Mouse (Mus musculus) T-helper 17 cell (primary cell): ENCODE results near the gene Prpf18.

Source experiments
- in situ Hi-C, 2 experiments: fragments of 300-600 bp; cut with MboI, MseI; formaldehyde crosslinking; loops; 1 replicate in 1 of 2; 2 replicates in 1 of 2; pipeline ENCODE4 v1.15.1; 2025; ENCODE audit warnings: high pct_unique_total_duplicates in 2 of 2

Prpf18 gene

GRCm38 (mm10) chr2:4615014-4615546, 36.8 kb downstream of the Prpf18 start:
- in situ Hi-C loops, result loop anchor here in 1 of 2 experiments (25.0 kb wide), 1 partner anchor 247 kb away; no protein-coding TSS in a partner anchor

DNA sequence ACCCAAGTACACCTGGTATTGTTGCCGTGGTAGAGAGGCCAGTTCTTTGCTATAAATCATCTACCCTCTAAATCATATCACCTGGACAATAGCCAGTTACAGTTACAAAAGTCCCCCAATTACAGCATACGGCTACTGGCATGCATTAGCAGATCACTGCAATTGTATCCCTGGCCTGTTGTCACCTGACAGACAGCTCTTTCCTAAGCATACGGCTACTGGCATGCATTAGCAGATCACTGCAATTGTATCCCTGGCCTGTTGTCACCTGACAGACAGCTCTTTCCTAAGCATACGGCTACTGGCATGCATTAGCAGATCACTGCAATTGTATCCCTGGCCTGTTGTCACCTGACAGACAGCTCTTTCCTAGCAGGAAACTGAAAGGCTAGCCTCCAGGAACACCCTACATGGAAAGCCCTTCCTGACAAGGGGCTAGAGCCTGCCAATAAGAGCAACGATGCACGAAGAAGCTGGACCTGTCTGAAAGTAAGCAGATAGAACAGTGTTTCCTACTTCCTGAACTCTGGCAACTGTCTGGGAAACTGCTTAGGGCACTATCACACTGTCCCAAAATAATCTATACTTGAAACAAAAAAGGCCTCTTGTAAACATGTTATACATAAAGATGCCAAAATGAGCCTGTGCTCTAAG, 37.5 kb downstream of the Prpf18 start:
- in situ Hi-C loops, result loop anchor here in 1 of 2 experiments (25.0 kb wide), 1 partner anchor 248 kb away; no protein-coding TSS in a partner anchor

DNA sequence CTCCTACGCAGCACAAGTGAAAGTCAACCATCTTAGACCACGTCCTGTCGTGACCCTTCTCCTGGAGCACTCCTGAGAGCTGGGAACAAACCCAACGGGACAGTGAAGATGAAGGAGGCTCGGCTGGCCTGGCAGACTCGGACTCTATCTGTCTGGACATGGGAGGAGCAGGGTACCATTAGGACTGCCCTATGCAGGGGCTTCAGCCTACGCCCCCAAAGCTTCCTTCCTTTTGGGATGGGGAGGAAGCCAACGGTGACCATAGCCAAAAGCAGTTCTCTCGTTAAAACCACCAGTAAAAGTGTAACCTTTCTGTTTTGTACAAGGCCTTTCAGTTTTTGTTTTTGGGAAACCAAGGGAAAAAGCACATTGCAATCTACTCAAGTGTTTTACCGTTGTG, 40.2 kb downstream of the Prpf18 start:
- in situ Hi-C loops, result loop anchor here in 1 of 2 experiments (25.0 kb wide), 1 partner anchor 251 kb away; no protein-coding TSS in a partner anchor

DNA sequence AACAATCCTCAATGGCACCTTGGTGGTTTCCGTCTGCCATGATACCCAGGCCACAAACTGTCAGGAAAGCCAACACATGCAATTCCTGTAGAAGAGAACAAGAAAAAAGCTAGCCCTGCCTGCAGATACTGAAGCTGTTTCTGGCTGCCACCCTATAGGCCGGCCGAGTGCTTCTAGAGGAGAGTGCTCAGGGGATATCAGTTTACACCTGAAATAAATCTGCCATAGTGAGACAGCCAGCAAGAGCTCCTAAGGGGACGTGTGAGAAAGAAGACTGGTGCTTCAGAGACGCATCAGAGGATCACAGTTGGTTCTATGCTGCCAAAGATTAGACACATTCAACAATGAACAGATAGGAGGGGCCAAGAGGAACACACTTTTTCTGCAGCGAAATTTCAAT, 40.6 kb downstream of the Prpf18 start:
- in situ Hi-C loops, result loop anchor here in 1 of 2 experiments (25.0 kb wide), 1 partner anchor 251 kb away; no protein-coding TSS in a partner anchor

DNA sequence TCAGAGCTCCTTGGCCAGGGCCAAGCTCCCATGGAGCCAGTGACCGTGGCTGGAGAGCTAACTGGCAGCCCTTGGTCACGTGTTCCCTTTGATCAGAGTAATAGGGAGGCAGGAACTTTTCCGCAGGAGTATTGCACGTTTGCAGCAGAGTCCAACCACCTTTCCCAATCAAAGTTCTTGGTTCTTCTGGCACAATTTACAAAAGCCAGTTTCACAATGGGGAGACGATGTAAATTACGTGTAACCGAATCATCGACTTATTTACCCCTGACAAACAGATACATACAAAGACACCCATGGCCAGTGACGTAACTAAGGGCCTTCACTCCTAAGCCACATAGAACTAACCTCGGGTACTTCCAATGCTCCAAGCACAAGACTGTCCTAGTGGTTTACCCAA, 42.5 kb downstream of the Prpf18 start:
- in situ Hi-C loops, result loop anchor here in 1 of 2 experiments (25.0 kb wide), 1 partner anchor 253 kb away; no protein-coding TSS in a partner anchor

DNA sequence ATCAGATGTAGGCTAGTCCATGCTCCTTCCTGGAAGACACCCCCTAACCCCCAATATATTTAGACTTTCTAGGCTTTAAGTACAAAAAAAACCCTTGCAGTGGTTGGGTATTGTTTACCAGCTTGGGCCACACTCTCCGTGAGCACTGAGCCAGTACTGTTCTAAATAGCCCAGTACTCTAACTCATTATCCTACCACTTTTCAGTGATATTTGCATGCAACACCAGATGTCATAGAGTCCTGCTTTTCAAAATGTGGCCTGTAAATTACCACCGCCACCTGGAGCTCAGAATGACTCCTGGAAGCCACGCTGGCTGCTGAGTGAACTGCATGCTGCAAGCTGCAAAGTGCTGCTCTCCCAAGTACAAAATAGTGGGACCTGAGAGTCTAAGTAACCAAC, 43.7 kb downstream of the Prpf18 start:
- in situ Hi-C loops, result loop anchor here in 1 of 2 experiments (25.0 kb wide), 1 partner anchor 254 kb away; no protein-coding TSS in a partner anchor

GRCm38 (mm10) chr2:4606559-4606958, 45.4 kb downstream of the Prpf18 start:
- in situ Hi-C loops, result loop anchor here in 1 of 2 experiments (25.0 kb wide), 1 partner anchor 256 kb away; no protein-coding TSS in a partner anchor

GRCm38 (mm10) chr2:4603361-4603945, 48.5 kb downstream of the Prpf18 start:
- in situ Hi-C loops, result loop anchor here in 1 of 2 experiments (25.0 kb wide), 1 partner anchor 259 kb away; no protein-coding TSS in a partner anchor

DNA sequence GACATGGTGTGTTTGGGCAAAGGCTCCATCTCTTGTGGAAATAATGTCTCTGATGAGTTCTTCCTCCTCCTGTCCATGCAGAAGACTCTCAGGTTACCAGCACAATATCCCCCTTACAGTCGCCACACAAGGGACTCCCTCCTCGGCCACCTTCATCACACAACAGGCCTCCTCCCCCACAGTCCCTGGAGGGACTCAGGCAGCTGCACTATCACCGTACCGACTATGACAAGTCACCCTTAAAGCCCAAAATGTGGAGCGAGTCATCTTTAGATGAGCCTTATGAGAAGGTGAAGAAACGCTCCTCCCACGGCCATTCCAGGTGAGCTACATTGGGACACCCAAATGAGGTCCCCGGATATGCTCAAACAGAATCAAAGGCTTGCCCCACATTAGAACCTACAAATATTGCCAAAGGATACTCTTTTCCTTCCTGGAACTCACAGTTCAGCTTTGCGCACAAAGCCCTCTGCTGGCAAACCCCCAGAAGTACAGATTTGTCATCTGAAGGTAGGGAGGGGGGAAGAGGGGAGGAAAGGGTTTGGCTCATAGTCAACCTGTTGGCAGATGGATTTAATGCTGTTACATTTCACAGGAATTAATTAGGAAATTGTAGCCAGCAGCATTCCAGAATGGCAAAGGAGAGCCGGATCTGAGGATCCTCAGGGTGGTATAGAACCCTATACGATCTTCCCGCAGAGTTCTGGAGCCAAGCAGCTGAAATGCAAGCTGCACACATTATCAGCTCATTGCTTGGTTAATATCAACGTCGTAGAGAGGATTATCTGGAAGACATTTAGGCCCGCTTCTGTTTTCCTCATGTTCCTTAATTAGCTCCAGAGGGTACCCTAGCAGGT, 50.7 kb downstream of the Prpf18 start:
- in situ Hi-C loops, result loop anchor here in 1 of 2 experiments (25.0 kb wide), 1 partner anchor 261 kb away; no protein-coding TSS in a partner anchor

GRCm38 (mm10) chr2:4596992-4597391, 54.9 kb downstream of the Prpf18 start:
- in situ Hi-C loops, result loop anchor here in 1 of 2 experiments (5.0 kb wide), 1 partner anchor 95 kb away; no protein-coding TSS in a partner anchor

- in situ Hi-C loops, result no loop called here
These were observed 58.0 kb downstream of the Prpf18 start for GRCm38 (mm10) chr2:4593878-4594387.

DNA sequence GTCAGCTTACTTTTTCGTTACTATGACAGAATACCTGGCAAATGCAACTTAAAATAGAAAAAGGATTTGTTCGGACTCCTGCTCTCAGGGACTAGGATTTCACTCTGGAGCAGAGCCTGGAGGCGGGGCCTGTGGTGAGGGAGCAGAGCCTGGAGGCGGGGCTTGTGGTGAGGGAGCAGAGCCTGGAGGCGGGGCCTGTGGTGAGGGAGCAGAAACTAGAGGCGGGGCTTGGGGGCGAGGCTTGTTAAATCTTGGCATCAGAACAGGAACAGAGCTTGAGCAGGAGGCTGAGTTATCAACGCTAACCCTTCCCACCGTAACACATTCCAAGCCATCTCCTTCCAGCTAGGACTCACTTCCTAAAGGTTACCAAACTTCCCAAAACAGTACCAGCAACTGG, 58.5 kb downstream of the Prpf18 start:
- in situ Hi-C loops, result no loop called here

- in situ Hi-C loops, result no loop called here
These were observed 59.2 kb downstream of the Prpf18 start for GRCm38 (mm10) chr2:4592666-4593065.

- in situ Hi-C loops, result no loop called here
These were observed 60.3 kb downstream of the Prpf18 start for GRCm38 (mm10) chr2:4591647-4592046.

- in situ Hi-C loops, result no loop called here
These were observed 64.1 kb downstream of the Prpf18 start for GRCm38 (mm10) chr2:4587685-4588409.

- in situ Hi-C loops, result no loop called here
These were observed 65.7 kb downstream of the Prpf18 start for GRCm38 (mm10) chr2:4586245-4586644.

DNA sequence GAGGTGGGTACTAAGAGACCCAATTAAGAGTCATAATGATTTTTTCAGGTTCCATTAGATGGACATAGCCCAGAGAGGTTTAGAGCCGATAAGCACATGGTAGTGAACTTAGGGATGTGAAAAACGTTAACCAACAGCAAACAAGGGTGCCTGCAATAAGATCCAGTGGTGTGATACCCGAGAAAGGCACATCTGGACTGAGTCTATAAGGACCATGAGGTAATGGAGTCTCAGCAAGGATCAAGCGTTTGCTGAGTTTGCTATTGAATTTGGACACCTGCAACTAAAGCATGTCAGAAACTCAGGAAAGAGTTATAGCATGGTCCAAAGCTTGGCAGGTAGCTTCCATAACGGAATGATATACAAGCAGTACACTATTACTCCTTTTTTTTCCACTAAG, 67.7 kb downstream of the Prpf18 start:
- in situ Hi-C loops, result no loop called here

GRCm38 (mm10) chr2:4582930-4583329, 69.0 kb downstream of the Prpf18 start:
- in situ Hi-C loops, result no loop called here

GRCm38 (mm10) chr2:4580666-4581065, 71.2 kb downstream of the Prpf18 start:
- in situ Hi-C loops, result no loop called here

DNA sequence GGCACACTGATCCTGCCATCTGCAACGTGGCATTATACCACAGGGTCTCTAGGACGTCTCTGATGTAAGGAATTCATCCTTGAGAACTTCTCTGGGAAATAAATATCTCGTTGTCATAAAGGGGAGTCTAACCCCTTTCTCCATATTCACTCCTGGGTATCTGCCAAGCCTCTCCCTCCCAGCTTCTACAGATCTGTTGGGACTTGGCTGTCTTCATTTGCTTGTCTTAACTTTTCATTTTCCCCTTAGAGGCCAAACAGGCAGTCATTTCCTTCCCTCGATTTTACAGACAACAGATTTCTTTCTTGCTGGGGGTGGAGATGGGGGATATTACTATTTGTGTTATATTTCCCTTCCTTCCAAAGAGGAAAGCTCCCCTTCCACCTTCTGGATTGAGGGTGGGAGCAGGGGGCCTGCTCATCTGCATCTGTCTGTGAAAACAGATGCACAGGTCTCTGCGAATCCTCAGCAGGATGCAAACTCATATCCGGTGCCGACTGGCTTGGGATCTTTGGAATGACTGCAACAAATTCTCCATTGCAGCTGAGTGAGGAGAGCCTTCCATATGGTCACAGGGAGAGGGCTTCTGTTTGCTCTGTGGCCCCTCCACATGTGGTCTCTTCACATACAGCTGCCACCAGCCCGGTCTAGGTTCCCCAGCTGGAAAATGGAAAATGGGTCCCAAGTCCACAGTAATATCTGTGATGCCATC, 72.4 kb downstream of the Prpf18 start:
- in situ Hi-C loops, result no loop called here
